Mouse (Mus musculus): ENCODE data around the gene Gm9844.
"Not testable (repeated sequence)": the region's sequence is repeated elsewhere in the genome, so short reads cannot be mapped to it uniquely, and the experiment has no call there.

Gene Gm9844

GRCm38 (mm10) chr7:24869532-24870165 lies 7.6 kb downstream of the Gm9844 start, which contains the start of the genes Lypd4 and Dmrtc2:
TSS of gene Lypd4 (minus strand) at chr7:24869941.
TSS of gene Dmrtc2 (plus strand) at chr7:24870057.
- no peak for DNase-seq

GRCm38 (mm10) chr7:24877588-24877987 lies 15.6 kb downstream of the Gm9844 start:
- no peak for DNase-seq

GRCm38 (mm10) chr7:24879620-24880019 lies 17.6 kb downstream of the Gm9844 start:
- no peak for DNase-seq

GRCm38 (mm10) chr7:24882416-24883199 lies 20.6 kb downstream of the Gm9844 start:
- no peak for DNase-seq

- DNase-seq, result peak; percentile 98
Measured at GRCm38 (mm10) chr7:24883896-24884692, 22.1 kb downstream of the Gm9844 start, which contains the start of gene Rps19. TSS of gene Rps19 (plus strand) at chr7:24884371.

GRCm38 (mm10) chr7:24884693-24885291 lies 22.8 kb downstream of the Gm9844 start:
- no peak for DNase-seq

- no peak for DNase-seq
Measured at GRCm38 (mm10) chr7:24885468-24886307, 23.7 kb downstream of the Gm9844 start.

GRCm38 (mm10) chr7:24886308-24886633 lies 24.3 kb downstream of the Gm9844 start:
- DNase-seq, result no peak

- no peak for DNase-seq
Measured at GRCm38 (mm10) chr7:24887096-24887495, 25.1 kb downstream of the Gm9844 start.

GRCm38 (mm10) chr7:24889431-24890220 lies 27.6 kb downstream of the Gm9844 start:
- DNase-seq, result no peak

- peak; percentile 71 for DNase-seq
Measured at GRCm38 (mm10) chr7:24890281-24891216, 28.5 kb downstream of the Gm9844 start.

GRCm38 (mm10) chr7:24891241-24892124 lies 29.5 kb downstream of the Gm9844 start:
- no peak for DNase-seq

GRCm38 (mm10) chr7:24892125-24892583 lies 30.1 kb downstream of the Gm9844 start:
- no peak for DNase-seq

- DNase-seq, result not testable (repeated sequence)
Measured at GRCm38 (mm10) chr7:24895749-24896148, 33.7 kb downstream of the Gm9844 start.

- DNase-seq, result no peak
Measured at GRCm38 (mm10) chr7:24896269-24896668, 34.3 kb downstream of the Gm9844 start.

GRCm38 (mm10) chr7:24897224-24897623 lies 35.2 kb downstream of the Gm9844 start, which contains the start of gene Cd79a:
TSS of gene Cd79a (plus strand) at chr7:24897381.
- no peak for DNase-seq

GRCm38 (mm10) chr7:24897959-24898358 lies 35.9 kb downstream of the Gm9844 start:
- no peak for DNase-seq

GRCm38 (mm10) chr7:24901114-24901513 lies 39.1 kb downstream of the Gm9844 start:
- no peak for DNase-seq

GRCm38 (mm10) chr7:24901842-24902241 lies 39.8 kb downstream of the Gm9844 start:
- DNase-seq, result no peak
